Mouse (Mus musculus): ENCODE measurements around the gene Mmp3. TPM values are rescaled to one million over a fixed set of nuclear protein-coding genes. Genes with fewer than 3 reads are reported as not detected.
"Not testable (repeated sequence)": the region's sequence is repeated elsewhere in the genome, so short reads cannot be mapped to it uniquely, and the experiment has no call there.

Mmp3 gene
- not detected in 3 replicates for total RNA-seq (2017)

DNA sequence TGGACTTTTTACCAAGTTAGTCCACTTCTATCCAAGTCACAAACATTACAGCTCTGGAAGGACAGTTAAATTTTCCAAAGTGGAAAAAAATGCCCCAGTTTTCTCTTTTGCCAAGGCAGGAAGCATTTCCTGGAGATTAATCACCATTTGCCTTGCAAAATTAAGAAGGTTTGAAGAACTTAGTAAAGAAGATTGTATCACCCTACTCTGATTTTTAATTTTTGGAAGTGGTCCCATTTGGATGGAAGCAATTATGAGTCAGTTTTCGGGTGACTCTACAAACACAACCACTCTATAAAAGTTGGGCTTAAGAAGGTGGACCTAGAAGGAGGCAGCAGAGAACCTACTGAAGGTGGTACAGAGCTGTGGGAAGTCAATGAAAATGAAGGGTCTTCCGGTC is at the start of gene Mmp3:
Gene Mmp3, plus strand, starts transcription at position 301 of the 400 bp plus-strand sequence.
- ATAC-seq (replicated peaks; ENCODE audit: insufficient number of reproducible peaks, low FRiP score, low TSS enrichment, poor library complexity, severe bottlenecking): no peak

DNA sequence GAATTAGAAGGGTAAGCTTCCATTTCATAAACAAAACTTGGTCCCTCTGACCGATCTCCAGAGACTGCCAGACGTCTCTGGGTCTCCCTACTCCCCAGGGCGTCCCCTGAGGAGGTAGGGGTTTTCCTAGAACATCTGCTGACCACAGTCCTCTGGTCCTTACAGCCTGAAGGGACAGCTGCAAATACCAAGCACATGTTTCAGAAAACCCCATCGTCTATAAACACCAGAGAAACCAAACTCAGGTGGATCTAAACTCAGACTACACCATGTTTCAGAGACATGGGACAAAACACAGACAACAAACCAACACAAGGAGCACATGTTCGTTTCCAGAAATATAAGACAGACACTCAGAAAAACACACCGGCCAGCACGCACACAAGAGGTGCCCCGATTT is 49.1 kb upstream of the Mmp3 start:
- ATAC-seq (replicated peaks; ENCODE audit: insufficient number of reproducible peaks, low FRiP score, low TSS enrichment, poor library complexity, severe bottlenecking): not testable (repeated sequence)

DNA sequence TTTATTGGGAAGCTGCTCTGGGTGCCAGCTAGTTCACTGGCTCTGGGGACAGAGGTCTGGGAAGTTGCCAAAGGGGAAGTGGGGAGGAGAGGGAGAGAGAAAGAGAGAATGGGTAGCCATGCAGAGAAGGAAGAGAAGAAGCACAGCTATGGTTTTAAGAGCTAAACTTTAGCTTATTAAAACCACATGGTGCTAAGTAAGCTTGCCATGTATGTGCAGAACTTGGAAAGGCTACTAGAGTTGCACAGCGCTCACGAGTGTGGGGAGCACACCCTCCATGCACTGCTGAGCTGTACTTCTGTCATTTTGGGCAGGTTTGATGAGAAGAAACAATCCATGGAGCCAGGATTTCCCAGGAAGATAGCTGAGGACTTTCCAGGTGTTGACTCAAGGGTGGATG is 7.7 kb downstream of the Mmp3 start:
- no peak for ATAC-seq (replicated peaks; ENCODE audit: insufficient number of reproducible peaks, low FRiP score, low TSS enrichment, poor library complexity, severe bottlenecking)

DNA sequence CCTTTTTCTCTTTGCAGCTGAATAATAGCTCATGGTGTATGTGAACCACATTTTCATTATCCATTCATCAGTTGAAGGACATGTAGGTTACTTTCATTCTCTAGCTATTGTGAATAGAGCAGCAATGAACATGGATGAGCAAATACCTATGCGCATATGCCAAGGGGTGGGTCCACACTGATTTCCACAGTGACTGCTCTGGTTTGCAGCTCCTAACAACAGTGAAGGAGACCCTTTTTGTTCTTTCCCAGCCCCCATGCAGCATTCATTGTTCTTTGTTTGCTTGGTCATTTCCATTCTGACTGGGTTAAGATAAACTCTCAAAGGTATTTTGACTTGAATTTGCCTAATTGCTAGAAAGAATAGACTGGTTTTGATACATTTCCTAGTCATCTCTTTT is 24.6 kb downstream of the Mmp3 start:
- ATAC-seq (replicated peaks; ENCODE audit: insufficient number of reproducible peaks, low FRiP score, low TSS enrichment, poor library complexity, severe bottlenecking): no peak

DNA sequence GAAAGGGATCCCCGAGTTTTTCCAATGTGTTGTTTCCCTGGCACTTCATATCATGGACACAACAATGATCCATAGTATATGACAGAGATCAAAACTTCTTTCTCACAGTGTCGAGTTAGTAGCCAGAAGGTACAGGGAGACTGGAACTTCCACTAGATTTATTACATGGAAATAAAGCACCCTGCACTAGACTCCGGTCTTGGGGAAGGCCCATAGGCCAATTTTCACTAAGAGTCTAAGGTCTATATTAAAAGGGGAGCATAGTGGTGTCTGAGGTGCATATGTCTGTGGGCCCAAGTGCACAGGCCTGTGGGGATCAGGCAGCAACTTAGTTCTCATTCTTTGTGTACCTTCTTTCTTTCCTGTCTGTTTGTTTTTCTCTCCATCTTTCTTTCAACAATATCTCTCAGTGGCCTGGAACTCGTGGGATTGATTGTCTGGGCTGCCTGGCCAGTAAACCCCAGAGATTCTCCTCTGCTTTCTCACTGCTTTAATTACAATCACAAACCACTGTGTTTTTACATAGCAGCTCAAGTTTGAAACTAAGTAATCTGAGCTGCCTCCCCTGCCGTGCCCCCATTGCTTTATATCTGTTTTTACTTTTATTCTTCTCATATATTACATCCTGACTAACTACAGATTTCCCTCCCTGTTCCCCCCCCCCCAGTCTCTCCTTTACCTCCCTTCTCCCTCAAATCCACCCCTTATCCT is 38.2 kb downstream of the Mmp3 start:
- no peak for ATAC-seq (replicated peaks; ENCODE audit: insufficient number of reproducible peaks, low FRiP score, low TSS enrichment, poor library complexity, severe bottlenecking)

DNA sequence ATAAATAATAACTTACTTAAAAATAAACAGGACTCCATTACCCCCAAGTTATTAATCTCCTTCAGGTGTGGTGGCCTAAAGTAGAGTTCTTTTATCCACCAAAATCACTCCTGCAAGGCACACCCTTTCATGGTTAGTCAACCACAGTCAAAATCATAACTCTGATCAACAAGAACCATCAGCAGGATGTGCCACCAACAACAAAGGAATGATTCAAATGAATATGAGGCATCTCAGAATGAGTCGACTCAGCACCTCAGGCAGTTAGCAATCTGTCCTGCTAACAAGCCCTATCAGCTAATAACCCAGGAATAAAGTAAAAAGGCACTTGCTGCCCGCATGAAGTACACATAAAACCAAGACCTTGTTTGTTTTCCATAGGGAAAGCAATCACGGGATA is 55.5 kb downstream of the Mmp3 start:
- no peak for ATAC-seq (replicated peaks; ENCODE audit: insufficient number of reproducible peaks, low FRiP score, low TSS enrichment, poor library complexity, severe bottlenecking)

DNA sequence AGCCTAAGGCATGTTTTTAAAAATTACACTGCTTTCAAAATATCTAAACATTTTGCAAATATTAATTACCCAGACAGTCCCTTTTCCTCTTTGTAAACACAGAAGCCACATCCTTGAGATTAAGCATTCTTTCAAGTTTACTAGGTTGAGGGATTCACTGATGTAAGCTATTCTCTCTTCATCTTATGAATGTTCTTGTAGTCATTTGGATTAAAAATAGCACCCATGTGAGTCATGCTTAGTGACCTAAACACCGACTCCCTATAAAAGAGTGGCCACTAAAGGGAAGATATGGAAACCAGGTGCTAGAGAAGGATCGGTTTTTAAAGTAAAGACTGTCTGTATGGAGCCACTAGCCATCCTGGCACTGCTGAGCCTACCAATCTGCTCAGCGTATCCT is 56.4 kb downstream of the Mmp3 start, which contains the start of gene Mmp10:
Gene Mmp10, plus strand, starts transcription at position 302 of the 400 bp plus-strand sequence.
- ATAC-seq (replicated peaks; ENCODE audit: insufficient number of reproducible peaks, low FRiP score, low TSS enrichment, poor library complexity, severe bottlenecking): no peak

Other genes with a start within 250 kb of the Mmp3 start
- not detected in 3 replicates for gene Mmp13, start 173.3 kb upstream of the Mmp3 start, total RNA-seq (2017)
- 0.39 to 0.86 TPM in 2 of 3 replicates, not detected in the other for gene Mmp12, start 101.4 kb upstream of the Mmp3 start, total RNA-seq (2017)
- not detected in 3 replicates for gene Mmp1b, start 57.8 kb upstream of the Mmp3 start, total RNA-seq (2017)
- gene Mmp10, start 56.5 kb downstream of the Mmp3 start, total RNA-seq (2017): not detected in 3 replicates
- gene Mmp8, start 112.6 kb downstream of the Mmp3 start, total RNA-seq (2017): 1.5 to 1.7 TPM in 2 of 3 replicates, not detected in the other
- not detected in 3 replicates for gene Mmp27, start 125.6 kb downstream of the Mmp3 start, total RNA-seq (2017)
- not detected in 3 replicates for gene Mmp20, start 182.4 kb downstream of the Mmp3 start, total RNA-seq (2017)
- not detected in 3 replicates for gene Mmp7, start 246.3 kb downstream of the Mmp3 start, total RNA-seq (2017)